Mouse (Mus musculus) myocyte (in vitro differentiated cells): ENCODE results near the gene Bri3. TPM values are rescaled to one million over a fixed set of nuclear protein-coding genes. Genes with fewer than 3 reads are reported as not detected.

Experiments
- H3K27me3 ChIP-seq: one replicate; pipeline ENCODE4 v1.6.1; 2011; ENCODE audit not compliant: control insufficient read depth, insufficient read depth, insufficient read length
- H3K36me3 ChIP-seq: one replicate; pipeline ENCODE4 v1.6.1; 2011; ENCODE audit not compliant: control insufficient read depth, insufficient read depth
- H3K4me2 ChIP-seq: one replicate; pipeline ENCODE4 v1.6.1; 2011; ENCODE audit warnings: low read depth, control low read depth
- H3K4me3 ChIP-seq: one replicate; pipeline ENCODE4 v1.5.1; 2011; ENCODE audit warnings: mild to moderate bottlenecking, control low read depth, moderate library complexity
- H3K79me2 ChIP-seq: one replicate; pipeline ENCODE4 v1.6.1; 2011; ENCODE audit not compliant: control insufficient read depth, insufficient read depth
- H3ac ChIP-seq: one replicate; pipeline ENCODE4 v1.6.1; 2011; ENCODE audit not compliant: control insufficient read depth, insufficient read length
- CEBPB ChIP-seq: IDR thresholded peaks from 2 replicates; pipeline ENCODE4 v1.6.1; 2011; ENCODE audit warnings: mild to moderate bottlenecking, moderate library complexity; ENCODE audit not compliant: poor library complexity, insufficient read depth, severe bottlenecking
- E2F4 ChIP-seq: IDR thresholded peaks from one replicate; pipeline ENCODE4 v1.6.1; 2011; ENCODE audit warnings: mild to moderate bottlenecking, control low read depth, moderate library complexity; ENCODE audit not compliant: insufficient read depth
- MAX ChIP-seq: IDR thresholded peaks from one replicate; pipeline ENCODE4 v1.6.1; 2011; ENCODE audit warnings: low read depth, mild to moderate bottlenecking, control low read depth
- MYOD1 ChIP-seq, 3 experiments: IDR thresholded peaks; one replicate each; pipeline ENCODE4 v1.6.1; 2011; ENCODE audit warnings: control low read depth in 2 of 3, low read depth in 2 of 3, mild to moderate bottlenecking in 2 of 3, moderate library complexity in 1 of 3; ENCODE audit not compliant: insufficient read length in 2 of 3, control insufficient read depth in 1 of 3
- MYOG ChIP-seq, 3 experiments: IDR thresholded peaks; one replicate each; pipeline ENCODE4 v1.6.1; 2011; ENCODE audit warnings: control low read depth in 2 of 3, low read depth in 2 of 3, mild to moderate bottlenecking in 2 of 3; ENCODE audit not compliant: insufficient read length in 2 of 3, control insufficient read depth in 1 of 3, insufficient read depth in 1 of 3
- POLR2A ChIP-seq: IDR thresholded peaks from one replicate; pipeline ENCODE4 v1.6.1; 2011; ENCODE audit warnings: low read depth, mild to moderate bottlenecking, control low read depth, moderate library complexity; ENCODE audit not compliant: insufficient read length
- POLR2AphosphoS2 ChIP-seq: IDR thresholded peaks from one replicate; pipeline ENCODE4 v1.6.1; 2011; ENCODE audit warnings: low read depth, control low read depth; ENCODE audit not compliant: insufficient read length
- REST ChIP-seq: IDR thresholded peaks from one replicate; pipeline ENCODE4 v1.6.1; 2011; ENCODE audit warnings: mild to moderate bottlenecking, control low read depth, moderate library complexity; ENCODE audit not compliant: insufficient read depth, insufficient read length
- SRF ChIP-seq: IDR thresholded peaks from one replicate; pipeline ENCODE4 v1.6.1; 2011; ENCODE audit warnings: low read depth; ENCODE audit not compliant: control insufficient read depth, insufficient read length
- TCF12 ChIP-seq: IDR thresholded peaks from one replicate; pipeline ENCODE4 v1.6.1; 2011; ENCODE audit warnings: mild to moderate bottlenecking, control low read depth; ENCODE audit not compliant: poor library complexity, insufficient read depth, severe bottlenecking
- TCF3 ChIP-seq: IDR thresholded peaks from one replicate; pipeline ENCODE4 v1.6.1; 2011; ENCODE audit warnings: low read depth, control low read depth; ENCODE audit not compliant: insufficient read length
- USF1 ChIP-seq: IDR thresholded peaks from one replicate; pipeline ENCODE4 v1.6.1; 2011; ENCODE audit warnings: low read depth, mild to moderate bottlenecking, control low read depth, moderate library complexity
- polyA plus RNA-seq: library from polyadenylated mRNA; unstranded; fragments of >200 nt; fragmentation: generic; extraction: Trizol; gene quantifications from one replicate; pipeline ENCODE4 v1.2.1, GENCODE M21; 2012; ENCODE audit warnings: missing spikeins

Gene Bri3
- polyA plus RNA-seq, 1 experiment: 153 TPM

- H3ac ChIP-seq: no peak overlapping the region
- no peaks in the 10 kb centered on the region for H3K27me3 ChIP-seq
- TF ChIP-seq TCF12: no peak
- TF ChIP-seq MYOG (IDR thresholded peaks at IDR 0.05; ENCODE audit: control insufficient read depth in 1 of 3, insufficient read depth in 1 of 3, insufficient read length in 2 of 3, low read depth in 2 of 3): no peak
- TF ChIP-seq POLR2AphosphoS2: no peak
- no peak for TF ChIP-seq CEBPB
- no peak for TF ChIP-seq POLR2A
- no peak for TF ChIP-seq TCF3
- TF ChIP-seq E2F4: no peak
- H3K4me2 ChIP-seq: no peak overlapping the region
- H3K36me3 ChIP-seq: peaks cover 47% of the 10 kb centered on the region
- H3K4me3 ChIP-seq: no peak overlapping the region
- H3K79me2 ChIP-seq: peaks cover 5% of the 10 kb centered on the region
Observed at GRCm38 (mm10) chr5:144271118-144271517, 26.9 kb downstream of the Bri3 start.

GRCm38 (mm10) chr5:144271772-144272171 lies 27.5 kb downstream of the Bri3 start:
- H3K4me2 ChIP-seq: no peak overlapping the region

GRCm38 (mm10) chr5:144274904-144275303 lies 30.7 kb downstream of the Bri3 start:
- Histone ChIP-seq H3K36me3 (peaks cover 42% of the 10 kb centered on the region), H3K4me2 (no peak overlapping the region), H3K79me2 (peaks cover 5% of the 10 kb centered on the region), H3ac (no peak overlapping the region), H3K4me3 (no peak overlapping the region), H3K27me3 (no peaks in the 10 kb centered on the region)
- TF ChIP-seq REST (no peak), MYOG (IDR thresholded peaks at IDR 0.05; ENCODE audit: control insufficient read depth in 1 of 3, insufficient read depth in 1 of 3, insufficient read length in 2 of 3, low read depth in 2 of 3) (no peak), MAX (no peak), POLR2AphosphoS2 (peak; percentile 23), POLR2A (no peak), TCF3 (no peak), E2F4 (no peak), SRF (no peak), CEBPB (no peak)

More at GRCm38 (mm10) chr5:144271772-144272171, 27.5 kb downstream of the Bri3 start:
- Histone ChIP-seq H3K27me3 (no peaks in the 10 kb centered on the region), H3K79me2 (peaks cover 5% of the 10 kb centered on the region), H3K4me3 (no peak overlapping the region), H3K36me3 (peaks cover 45% of the 10 kb centered on the region), H3ac (no peak overlapping the region)
- TF ChIP-seq REST (no peak), CEBPB (peak; percentile 59; the same call in 1 of the 2 replicates), POLR2AphosphoS2 (no peak), USF1 (no peak), POLR2A (no peak), E2F4 (no peak), MAX (no peak), TCF3 (no peak), MYOG (IDR thresholded peaks at IDR 0.05; ENCODE audit: control insufficient read depth in 1 of 3, insufficient read depth in 1 of 3, insufficient read length in 2 of 3, low read depth in 2 of 3) (peak in 1 of 3 experiments; percentile 19), SRF (no peak), MYOD1 (IDR thresholded peaks at IDR 0.05; ENCODE audit: control insufficient read depth in 1 of 3, insufficient read length in 2 of 3, low read depth in 2 of 3) (peak in 1 of 3 experiments; percentile 37), TCF12 (no peak)

GRCm38 (mm10) chr5:144276898-144277630 lies 32.8 kb downstream of the Bri3 start:
- Histone ChIP-seq H3ac (no peak overlapping the region), H3K27me3 (no peaks in the 10 kb centered on the region), H3K4me2 (no peak overlapping the region), H3K79me2 (no peaks in the 10 kb centered on the region), H3K4me3 (no peak overlapping the region), H3K36me3 (peaks cover 52% of the 10 kb centered on the region)
- no peak for TF ChIP-seq REST
- no peak for TF ChIP-seq TCF3
- TF ChIP-seq POLR2AphosphoS2: peak; percentile 4
- TF ChIP-seq CEBPB: no peak

GRCm38 (mm10) chr5:144278374-144278960 lies 34.2 kb downstream of the Bri3 start:
- TF ChIP-seq POLR2AphosphoS2: peak; percentile 41
- TF ChIP-seq TCF3: no peak
- Histone ChIP-seq H3ac (no peak overlapping the region), H3K79me2 (no peaks in the 10 kb centered on the region), H3K27me3 (no peaks in the 10 kb centered on the region), H3K36me3 (peaks cover 66% of the 10 kb centered on the region), H3K4me3 (no peak overlapping the region), H3K4me2 (no peak overlapping the region)
